Mouse (Mus musculus): ENCODE measurements around the gene Ap3s2. TPM values are rescaled to one million over a fixed set of nuclear protein-coding genes. Genes with fewer than 3 reads are reported as not detected.

The Ap3s2 gene
- total and polyA plus RNA-seq, 3 experiments: 18.5 to 27.2 (median 21.7) TPM

DNA sequence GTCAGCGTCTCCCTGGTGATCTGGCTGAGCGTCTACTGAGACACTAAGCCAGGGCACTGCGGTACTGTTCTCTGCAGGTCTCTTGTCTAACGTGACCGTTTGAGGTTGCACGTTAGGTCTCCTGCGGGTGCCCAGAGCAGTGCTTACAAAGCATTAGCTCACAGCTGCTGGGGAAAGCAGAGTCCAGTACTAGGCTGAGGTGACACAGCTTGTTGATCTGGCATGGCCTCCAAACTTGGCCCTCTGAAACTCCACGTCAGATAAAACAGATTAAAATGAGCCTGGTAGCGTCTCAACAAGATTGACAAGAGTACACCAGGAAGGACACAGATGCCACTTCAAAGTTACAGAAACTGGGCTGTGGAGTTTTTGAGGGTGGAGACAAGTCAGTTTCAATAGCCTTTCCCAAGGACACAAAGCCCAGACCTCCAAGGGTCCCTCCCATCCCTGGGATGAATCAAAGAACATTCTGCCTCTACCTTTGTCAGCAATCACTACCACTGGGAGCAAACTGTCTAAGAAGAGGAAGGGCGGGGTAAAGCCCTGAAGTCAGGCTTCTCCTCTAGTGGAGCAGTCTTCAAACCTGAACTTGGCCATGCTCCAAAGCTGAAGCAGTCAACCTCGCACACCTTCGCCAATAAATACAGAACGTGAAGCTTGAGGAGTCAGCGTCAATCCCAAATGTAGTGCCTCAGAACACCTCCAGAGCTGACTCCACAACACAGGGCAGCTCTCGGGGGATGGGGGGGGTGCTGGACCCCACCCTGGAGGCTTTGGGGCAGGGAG is 29.8 kb downstream of the Ap3s2 start:
- peak; percentile 46 for DNase-seq

DNA sequence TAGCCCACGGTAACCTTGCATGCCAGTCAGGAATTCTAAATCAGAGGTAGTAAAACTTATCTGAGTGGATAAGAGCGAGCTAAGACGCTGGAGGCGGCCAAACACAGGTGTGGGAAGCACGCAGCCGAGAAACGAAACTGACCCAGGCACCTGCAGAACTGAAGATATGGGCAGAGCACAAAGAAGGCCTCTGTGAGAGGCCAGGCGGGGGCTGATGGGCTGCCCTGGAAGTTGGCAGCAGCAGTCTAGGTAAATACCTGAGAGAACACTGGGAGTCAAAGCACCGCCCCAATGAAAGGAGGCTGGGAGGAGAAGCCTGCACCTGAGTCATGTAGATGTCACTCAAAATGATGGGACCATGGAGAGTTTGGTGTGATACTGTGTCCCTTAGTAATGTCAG is 31.8 kb downstream of the Ap3s2 start:
- DNase-seq: no peak

DNA sequence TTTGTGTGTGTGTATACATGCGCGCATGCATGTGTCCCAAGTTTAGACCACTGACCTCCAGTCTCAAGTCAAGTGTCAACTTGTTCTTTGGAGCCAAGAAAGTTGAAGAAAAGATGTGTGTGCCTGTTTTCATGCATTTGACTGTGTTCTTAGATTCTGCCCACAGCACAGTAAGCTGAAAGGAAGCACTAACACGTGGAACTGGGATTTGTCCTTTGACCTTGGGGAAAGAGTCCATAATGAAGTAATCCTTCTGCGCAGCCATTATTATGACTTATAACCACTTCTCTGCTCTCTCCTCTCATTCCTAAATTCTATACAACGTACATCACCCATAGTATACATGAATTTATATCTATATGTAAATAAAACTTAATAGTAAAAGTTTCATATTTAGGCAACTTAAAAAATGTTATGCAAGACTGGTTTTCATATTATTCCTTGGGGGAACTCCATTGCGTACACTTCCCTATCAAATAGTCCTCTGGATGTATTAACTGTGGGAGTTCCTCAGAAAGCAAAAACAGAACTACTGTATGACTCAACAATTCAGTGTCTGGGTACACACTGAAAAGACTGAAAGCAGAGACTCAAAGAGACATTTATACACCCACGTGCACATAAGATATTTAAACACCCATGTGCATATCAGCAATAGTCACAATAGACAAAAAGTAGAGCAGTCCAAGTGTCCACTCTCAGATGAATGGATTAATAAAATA is 36.7 kb downstream of the Ap3s2 start:
- no peak for DNase-seq

DNA sequence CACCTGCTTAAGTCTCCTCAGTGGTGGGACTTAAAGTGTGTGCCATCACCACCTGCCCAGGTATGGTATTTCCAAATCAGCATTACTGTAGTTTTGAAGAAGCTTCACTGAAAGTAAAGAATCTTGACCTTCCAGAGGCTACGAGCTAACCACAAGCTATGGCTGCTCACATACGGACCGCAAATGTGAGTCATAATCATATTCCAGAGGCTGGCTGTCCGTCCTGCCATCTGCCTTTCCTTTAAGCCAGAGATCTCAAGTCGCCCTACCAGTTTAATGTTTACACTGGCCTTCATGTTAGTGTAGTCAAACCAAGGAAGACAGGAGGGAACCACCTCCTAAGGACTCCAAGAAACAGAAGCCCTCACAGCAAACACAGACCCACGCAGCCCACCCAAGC is 38.5 kb downstream of the Ap3s2 start:
- no peak for DNase-seq

DNA sequence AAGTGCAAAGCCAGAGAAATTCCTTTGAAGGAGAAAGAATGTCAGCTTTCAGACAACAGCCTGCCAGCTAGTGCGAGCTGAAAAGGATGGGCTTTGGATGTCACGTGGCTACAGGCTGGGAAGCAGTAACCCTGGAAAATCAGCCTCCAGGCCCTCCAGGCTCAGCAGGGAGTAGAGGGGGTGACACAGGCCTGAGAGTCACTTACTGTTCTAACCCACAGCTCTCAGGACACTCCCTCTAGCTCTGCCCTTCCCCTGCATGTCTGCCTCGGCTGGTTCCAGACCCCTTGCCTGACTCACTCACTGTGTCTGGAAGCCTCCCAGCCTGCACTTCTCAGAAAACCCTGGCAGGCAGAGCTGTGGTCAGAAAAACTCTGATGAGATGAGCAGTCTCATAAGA is 39.5 kb downstream of the Ap3s2 start:
- peak; percentile 41 for DNase-seq

DNA sequence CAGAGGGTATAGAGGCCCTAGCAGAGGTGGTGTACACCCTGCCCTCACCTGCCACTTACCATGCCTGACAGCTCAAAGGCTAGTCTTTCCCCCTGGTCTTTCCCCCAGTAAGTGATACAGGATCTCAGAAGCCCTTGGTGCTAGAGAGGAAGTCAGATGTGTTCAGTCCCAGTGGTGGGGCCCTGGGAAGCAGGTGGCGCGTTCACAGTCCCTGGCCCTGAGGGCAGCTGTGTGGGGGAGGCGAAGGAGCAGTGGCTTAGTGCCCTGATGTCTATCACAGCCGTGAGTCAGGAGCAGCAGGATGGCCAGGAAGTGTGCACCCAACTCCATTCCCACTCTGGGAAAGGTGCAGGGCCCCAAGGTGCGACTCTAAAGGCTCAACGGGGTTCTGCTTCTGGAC is 40.4 kb downstream of the Ap3s2 start:
- DNase-seq: no peak

DNA sequence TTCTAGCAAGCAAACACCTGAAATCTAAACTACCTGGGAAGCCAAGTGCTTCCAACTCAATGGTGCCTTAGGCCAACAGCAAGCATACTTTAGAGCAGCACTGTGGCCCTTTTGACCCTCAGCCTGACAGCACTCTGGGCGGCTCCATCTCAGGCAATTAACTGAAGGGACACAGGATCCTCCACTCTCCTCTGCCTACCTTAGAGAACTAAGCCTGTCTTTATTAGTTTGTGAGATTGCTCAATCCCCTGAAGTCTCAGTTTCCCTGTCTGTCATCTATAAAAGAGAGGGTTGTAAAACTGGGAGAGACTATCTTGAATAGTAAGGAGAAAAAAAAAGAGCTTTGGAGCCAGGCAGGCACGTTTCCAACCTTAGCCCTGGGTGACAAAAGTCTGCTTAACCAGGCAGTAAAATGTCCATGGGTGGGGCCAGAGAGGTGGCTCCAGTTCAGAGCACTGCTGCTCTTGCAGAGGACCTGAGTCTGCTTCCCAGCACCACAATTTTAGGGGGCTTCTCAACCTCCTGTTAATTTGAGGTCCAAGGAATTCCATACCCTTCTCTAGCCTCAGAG is 41.9 kb downstream of the Ap3s2 start:
- DNase-seq: no peak

DNA sequence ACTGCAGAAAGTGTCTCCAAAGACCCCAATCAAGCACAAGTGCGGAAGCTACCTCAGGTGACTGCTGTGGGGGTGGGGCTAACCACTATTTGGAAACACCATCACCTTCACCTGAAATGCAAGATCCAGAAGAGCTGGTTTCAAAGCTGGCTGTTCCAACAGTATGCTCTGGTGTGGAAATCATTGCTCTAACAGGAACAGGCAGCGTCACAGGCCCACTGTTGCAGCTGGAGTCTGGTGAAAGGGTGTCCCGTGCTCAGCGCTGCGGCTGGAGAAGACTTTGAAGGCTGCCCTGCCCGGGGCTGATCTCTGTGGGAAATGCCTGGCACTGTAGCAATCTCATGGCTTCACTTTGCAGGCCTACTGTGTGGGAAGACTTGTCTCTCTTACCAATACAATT is 47.0 kb downstream of the Ap3s2 start:
- no peak for DNase-seq

DNA sequence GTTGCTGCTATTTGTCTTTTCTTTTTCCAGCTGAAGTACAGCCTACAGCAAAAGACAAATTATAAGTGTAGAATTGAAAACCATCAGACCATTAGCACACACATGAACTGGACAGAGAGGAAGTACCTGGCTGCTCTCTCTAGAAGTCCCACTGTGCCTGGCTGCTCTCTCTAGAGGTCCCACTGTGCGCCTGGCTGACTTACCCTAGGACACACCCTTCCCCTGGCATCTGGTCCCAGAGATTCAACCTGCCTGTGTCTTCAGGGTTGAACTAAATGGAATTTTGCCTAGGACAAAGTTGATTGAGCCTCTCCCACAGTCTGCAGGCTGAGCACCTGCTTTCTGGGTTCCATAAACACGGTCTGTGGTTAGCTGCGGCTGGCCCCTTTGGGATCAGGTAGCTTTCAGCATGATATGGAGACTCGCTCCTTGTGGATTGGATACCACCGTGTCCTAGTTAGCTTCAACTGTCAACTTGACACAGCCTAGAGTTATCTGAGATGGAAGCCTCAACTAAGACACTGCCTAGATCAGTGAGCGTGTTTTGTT is 48.6 kb downstream of the Ap3s2 start:
- no peak for DNase-seq

DNA sequence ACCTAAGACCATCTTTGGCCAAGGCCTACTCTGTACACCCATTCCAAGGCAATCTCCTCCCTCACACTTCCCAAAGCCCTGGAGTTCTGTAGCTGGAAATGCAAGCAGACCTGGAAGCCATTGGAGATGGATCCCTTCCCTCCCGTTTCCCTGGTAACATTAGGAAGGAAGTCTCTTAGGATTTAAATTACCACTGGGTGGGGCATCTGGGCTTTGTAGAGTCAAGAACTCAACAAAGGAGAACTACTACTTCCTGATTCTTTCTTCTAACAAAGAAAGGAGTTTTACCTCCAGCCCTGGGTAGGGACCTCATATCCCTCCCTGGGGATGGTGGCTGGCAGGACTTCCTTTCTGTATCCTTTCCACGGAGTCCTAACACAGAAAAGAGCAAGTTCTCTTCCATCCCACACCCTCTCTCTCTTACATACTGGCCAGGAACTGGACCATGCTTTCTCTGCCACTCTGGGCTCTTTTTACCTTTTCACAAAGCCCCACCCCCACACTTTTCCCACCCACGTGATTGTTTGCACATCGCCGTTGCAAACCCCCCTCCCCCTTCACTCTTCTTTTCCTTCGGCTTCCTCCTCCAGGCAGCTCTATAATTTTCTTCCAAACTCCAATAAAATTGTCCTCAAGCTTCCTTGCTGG is 51.3 kb downstream of the Ap3s2 start:
- no peak for DNase-seq

DNA sequence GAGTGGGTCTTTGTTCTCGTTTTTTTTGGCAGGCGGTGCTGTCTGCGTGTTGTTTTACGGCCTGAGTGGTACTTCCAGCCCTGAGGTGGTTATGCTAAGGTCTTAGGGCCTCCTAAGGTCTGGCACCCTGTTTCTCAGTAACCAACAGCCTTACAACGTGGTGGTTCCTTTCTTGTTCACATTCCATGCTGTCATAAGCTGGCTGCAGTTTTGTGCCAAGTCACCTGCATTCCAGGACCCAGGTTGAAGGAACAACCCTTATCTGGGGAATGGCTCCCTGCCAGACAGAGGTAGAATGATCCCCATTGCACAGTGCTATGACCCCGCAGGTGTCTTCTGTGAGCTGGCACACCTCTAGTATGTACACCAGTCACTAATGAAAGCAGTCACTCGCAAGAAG is 52.0 kb downstream of the Ap3s2 start:
- DNase-seq: no peak

DNA sequence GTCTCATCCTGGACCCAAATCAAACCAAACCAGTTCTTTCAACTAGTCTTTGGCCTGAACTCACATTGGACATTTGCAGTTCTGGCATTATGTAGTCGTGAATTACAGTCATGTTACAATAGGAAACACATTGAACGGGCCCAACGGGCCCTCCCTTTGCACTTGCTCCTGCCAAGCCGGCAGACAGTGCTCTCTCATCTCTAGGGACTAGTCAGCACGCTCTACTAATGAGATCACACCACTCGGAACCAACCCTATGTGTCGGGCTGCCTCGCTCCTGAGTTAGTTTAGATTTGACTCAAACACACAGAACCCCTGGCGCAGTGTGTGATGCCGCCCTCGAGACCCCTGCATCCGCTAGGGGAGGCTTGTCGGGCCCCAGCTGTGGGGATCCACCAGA is 52.6 kb downstream of the Ap3s2 start:
- no peak for DNase-seq

DNA sequence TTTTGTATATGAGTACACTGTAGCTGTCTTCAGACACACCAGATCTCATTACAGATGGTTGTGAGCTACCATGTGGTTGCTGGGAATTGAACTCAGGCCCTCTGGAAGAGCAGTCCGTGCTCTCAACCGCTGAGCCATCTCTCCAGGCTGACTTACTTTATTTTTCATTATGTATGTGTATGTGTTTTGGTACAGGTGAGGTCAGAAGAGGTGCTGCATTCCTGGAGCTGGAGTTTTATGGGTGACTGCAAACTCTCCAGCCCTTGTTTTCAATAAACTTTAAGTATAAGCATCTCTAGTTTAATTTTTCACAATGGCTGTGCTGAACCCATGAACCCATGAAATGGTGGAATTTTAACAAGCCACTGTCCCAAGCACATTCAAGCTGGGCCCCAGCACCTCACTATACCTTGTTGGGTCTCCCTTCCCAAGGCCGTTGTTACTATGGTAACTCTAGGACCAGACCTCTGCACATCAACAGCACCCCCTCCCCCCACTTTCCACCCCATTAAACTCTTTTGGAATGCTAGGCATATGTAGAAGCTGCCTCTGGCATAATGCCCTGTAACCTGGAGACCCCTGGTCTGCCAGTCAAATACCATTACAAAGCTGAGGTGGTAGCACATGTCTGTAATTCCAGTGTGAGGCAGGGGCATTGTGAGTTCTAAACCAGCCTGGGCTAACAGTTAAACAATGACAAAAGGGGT is 54.0 kb downstream of the Ap3s2 start:
- DNase-seq: no peak

DNA sequence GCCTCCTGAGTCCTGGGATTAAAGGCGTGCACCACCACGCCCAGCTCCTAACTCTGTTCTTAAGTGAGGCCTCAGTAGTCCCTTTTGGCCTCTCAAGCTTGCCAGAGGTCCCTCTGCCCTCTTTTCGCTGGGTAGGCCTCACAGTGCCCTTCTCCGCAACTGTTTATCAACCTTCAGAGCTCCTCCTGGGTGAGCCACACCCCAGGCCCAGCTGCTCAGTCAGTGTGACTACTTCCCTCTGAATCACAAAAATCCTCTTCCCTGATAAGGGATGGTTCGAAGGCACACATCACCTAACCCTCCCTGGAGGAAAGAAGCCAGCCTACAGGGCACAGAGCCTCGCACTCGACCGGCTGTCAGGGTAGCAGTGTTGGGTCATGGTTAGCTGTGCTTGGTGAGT is 58.7 kb downstream of the Ap3s2 start:
- DNase-seq: no peak

DNA sequence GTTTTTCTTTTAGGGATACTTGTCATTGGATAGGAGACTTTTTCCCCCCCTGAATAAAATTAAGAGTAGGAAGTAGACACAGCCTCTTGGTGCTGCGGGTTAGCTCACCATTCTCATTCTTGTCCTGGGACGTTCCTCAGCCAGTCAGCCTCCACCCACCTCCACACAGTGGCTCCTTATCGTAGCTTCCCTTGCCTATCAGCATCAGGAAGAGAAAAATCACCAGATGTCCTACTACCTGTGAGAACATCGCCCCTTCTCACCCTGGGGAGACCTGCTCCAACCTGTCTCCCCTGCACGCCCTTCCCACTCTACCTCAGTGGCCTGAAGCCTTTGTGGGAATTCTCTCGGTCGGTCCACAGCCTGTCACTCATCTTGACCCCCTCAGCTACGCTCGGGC is 59.6 kb downstream of the Ap3s2 start, which contains the start of gene Anpep:
TSS of gene Anpep (minus strand) at position 249 of the 400 bp plus-strand sequence.
- DNase-seq: no peak

DNA sequence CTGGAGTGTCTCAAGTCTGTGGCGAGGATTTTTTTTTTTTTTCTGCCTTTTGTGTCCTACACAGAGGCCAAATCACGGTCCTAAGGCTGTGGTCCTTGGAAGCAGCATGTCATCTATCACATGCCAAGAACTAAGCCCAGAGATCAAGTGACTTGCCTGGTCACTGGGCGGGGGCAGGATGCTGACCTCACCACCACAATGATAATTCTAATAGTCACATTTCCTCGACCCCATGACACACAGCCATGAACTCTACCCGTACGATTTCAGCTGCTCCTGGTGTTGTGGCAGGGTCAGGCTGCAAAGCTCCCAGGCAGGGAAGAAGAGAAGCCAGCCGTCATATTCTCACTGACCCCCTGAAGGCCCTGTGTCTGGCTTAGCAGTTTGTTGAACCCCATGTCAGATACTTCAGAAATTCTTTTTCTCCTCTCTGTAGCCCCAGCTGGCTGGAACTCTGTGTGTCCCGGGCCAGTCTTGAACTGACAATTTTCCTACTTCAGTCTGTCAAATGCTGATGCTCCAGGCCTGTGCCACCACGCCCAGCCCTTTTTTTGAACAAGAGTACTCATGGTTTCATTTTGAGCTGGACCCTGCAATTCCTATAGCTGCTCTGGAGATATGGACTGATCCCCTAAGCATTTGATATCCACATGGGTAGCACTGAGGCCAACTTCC is 61.4 kb downstream of the Ap3s2 start:
- DNase-seq: peak; percentile 63

DNA sequence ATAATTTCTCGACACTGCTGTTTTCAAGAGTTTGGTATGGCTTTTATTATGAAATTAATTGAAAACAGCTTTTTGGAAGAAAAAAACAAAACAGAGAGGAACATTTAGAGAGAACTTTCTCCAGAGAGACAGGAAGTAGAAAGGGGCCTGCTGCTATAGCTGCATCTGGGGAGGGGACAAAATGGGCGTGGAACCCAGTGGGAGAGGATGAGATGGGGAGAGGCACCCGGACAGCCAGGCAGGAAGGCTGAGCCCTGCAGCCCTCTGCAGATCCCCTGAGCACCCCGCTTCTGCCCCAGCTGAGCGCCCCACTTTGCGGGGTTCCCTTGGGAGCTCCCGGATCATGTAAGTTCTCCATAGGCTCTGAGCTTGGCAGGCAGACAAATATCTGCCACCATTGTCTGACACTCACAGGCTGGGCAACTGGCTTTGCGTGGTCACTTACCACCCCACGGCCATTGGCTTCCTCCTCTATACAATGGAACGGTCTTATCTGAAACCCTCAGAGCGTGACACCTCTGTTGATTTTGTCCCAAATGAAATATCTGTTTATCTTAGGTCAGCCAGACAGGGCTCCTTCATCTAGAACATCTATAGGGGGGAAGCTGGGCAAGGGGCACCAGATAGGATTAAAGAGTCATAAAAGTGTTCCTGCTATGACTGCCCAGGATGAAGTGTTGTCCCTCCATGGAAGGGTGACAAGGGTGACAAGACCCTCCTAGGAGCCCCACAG is 62.1 kb downstream of the Ap3s2 start:
- no peak for DNase-seq

DNA sequence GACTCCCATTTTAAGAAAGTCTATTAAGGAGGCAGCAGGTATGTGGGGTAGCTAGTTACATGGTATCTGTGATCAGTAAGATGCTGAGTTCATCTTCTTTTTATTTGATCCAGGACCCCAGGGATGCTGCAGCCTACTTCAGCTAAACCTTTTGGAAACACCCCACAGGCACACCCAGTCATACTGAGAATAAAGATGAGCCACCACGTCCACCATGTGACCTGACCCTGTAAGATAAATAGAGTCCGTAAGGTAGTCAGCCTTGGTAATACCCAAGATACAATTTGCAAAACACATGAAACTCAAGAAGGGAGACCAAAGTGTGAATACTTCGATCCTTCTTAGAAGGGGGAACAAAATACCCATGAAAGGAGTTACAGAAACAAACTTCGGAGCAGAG is 64.1 kb downstream of the Ap3s2 start:
- no peak for DNase-seq

DNA sequence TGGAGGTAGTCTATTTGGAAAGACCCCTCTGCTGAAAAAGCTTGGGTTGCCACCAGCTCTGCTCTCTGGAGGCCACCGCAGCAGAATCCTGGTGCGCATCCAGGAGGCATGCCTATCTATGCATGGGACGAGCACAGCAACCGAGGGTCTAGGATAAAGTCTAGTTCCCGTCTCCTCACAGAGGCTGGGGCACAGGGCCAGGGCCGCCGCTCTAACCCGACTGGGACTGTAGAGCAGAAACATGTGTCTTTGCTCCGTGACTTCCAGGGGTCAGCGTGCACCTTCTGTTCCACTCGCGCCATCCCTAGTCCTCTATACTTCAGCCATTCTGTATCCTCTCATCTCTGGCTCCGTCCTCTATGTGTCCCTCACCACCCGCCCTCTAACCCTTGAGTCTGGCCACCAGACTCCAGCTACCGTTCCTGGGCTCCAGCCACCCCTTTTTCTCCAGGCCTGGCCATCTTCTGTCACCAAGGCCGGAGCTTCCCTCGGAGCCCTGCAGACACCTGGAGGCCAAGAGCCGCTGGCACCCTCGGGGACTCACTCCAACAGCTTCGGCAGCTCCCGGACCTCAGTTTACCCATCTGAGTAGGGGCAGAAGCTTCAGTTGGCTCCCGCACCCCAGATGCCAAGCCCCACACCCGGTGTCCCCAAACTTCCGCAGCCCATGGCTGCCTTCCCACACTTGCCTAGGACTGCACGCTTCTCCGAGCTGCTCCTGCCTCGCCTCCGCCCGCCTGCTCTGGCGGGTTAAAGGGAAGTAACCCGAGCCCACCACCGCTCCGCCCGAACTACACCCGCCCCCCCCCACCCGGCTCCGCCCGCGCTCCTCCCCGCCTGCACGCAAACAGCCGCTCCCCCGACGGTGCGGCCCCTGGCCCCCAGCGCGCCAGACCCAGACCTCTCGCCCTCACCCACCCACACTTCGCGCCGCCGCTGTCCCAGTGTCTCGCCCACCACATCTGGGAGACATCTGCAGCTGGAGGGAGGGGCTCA is 72.7 kb downstream of the Ap3s2 start:
- DNase-seq: no peak
